Comparison of ENCODE assay signal across 9 mouse cellular contexts in genomic region chr1:74239162-74239561, GRCm38 (mm10). TPM values are rescaled to one million over a fixed set of nuclear protein-coding genes. Genes with fewer than 3 reads are reported as not detected.
DNase-seq lines count a peak whose midpoint lies in the region; ATAC-seq and TF ChIP-seq lines count a peak whose summit lies in the region.
"Had no signal": no experiment of that assay in that cellular context is flagged by ENCODE, and none has a peak within 500 bp of the region (broad histone marks: within the 10 kb centered on the region; RNA-seq: fewer than 3 reads in every experiment).

No protein-coding gene starts in this region.

- H3K9ac ChIP-seq in kidney, postnatal 0 days (ENCODE audit: low read depth, low read length), result no peak overlapping the region
- no peak overlapping the region for H3K9ac ChIP-seq in midbrain, postnatal 0 days (replicated peaks; ENCODE audit: low read length, poor library complexity, severe bottlenecking)

- no peak overlapping the region for H3K4me3 ChIP-seq in kidney, postnatal 0 days (replicated peaks; ENCODE audit: low read depth, low read length)
- H3K4me3 ChIP-seq in midbrain, postnatal 0 days (ENCODE audit: low read depth, low read length), result no peak overlapping the region

- H3K27ac ChIP-seq in kidney, postnatal 0 days, result 0 out of 2 replicates have a peak overlapping the region, but pooled peaks have one; percentile 3
- no peak overlapping the region for H3K27ac ChIP-seq in midbrain, postnatal 0 days (ENCODE audit: low read depth, low read length)

- H3K9me3 ChIP-seq in kidney, postnatal 0 days (replicated peaks; ENCODE audit: low read length), result no peaks in the 10 kb centered on the region
- H3K9me3 ChIP-seq in midbrain, postnatal 0 days (ENCODE audit: low read length), result no peaks in the 10 kb centered on the region

- DNase-seq in kidney, postnatal 0 days (ENCODE audit: low spot score), result no peak
- no peak for DNase-seq in kidney, postnatal 4 days
- peak; percentile 30 for DNase-seq in T-cell, adult 2 months (ENCODE audit: low spot score)
- DNase-seq in induced T-regulatory cell, adult 2 months (ENCODE audit: low read depth), result peak; percentile 70
- DNase-seq in midbrain, postnatal 0 days (ENCODE audit: low spot score), result no peak
- no peak for DNase-seq in frontal cortex, postnatal 25 days (ENCODE audit: low spot score in 2 of 2)
- no peak for DNase-seq in urinary bladder, postnatal 4 days (ENCODE audit: low spot score in 2 of 2)

- H3K4me1 ChIP-seq in kidney, postnatal 0 days (replicated peaks; ENCODE audit: insufficient read depth, low read length), result peaks cover 37% of the 10 kb centered on the region
- H3K4me1 ChIP-seq in midbrain, postnatal 0 days (ENCODE audit: insufficient read depth, low read length), result peaks cover 23% of the 10 kb centered on the region

- no peaks in the 10 kb centered on the region for H3K27me3 ChIP-seq in kidney, postnatal 0 days (ENCODE audit: insufficient read depth, low read length)
- no peaks in the 10 kb centered on the region for H3K27me3 ChIP-seq in midbrain, postnatal 0 days (ENCODE audit: insufficient read depth, low read length)

- ATAC-seq in kidney, postnatal 0 days (replicated peaks; ENCODE audit: low FRiP score, low read depth), result no peak
- ATAC-seq in midbrain, postnatal 0 days (ENCODE audit: low FRiP score), result no peak
- ATAC-seq in cerebellum, adult (ENCODE audit: insufficient number of reproducible peaks, low FRiP score, low TSS enrichment), result no peak

- WGBS in kidney, postnatal 0 days, result 61% methylated on average over 7 of the region's 7 CpGs
- 56% methylated on average over 7 of the region's 7 CpGs for WGBS in midbrain, postnatal 0 days

- no peak for TF ChIP-seq CTCF in kidney, postnatal 0 days (IDR thresholded peaks at IDR 0.05; ENCODE audit: low read depth)
- no peak for TF ChIP-seq CTCF in midbrain, postnatal 0 days (IDR thresholded peaks at IDR 0.05)

- peak overlapping the region; percentile 60 for H3K4me2 ChIP-seq in kidney, postnatal 0 days (ENCODE audit: low read length)
- peak overlapping the region; percentile 18; the same call in 1 of the 2 replicates for H3K4me2 ChIP-seq in midbrain, postnatal 0 days (ENCODE audit: low read depth, low read length, poor library complexity, severe bottlenecking)

- H3K36me3 ChIP-seq in kidney, postnatal 0 days (ENCODE audit: insufficient read depth, low read length), result no peaks in the 10 kb centered on the region
- no peaks in the 10 kb centered on the region for H3K36me3 ChIP-seq in midbrain, postnatal 0 days (ENCODE audit: insufficient read depth, low read length)

RNA-seq across cellular contexts. Expression of gene Arpc2, which starts 3.3 kb away (rescaled TPM):
- 487 TPM in 2 replicates for polyA plus RNA-seq in kidney, postnatal 0 days (2015; fragmentation: Nextera tagmentation; extraction: Ambion mirVana)
- 149 and 183 TPM in 2 replicates for total RNA-seq in midbrain, postnatal 0 days (2014; rRNA removed)
- 442 and 464 TPM in 2 replicates for polyA plus RNA-seq in midbrain, postnatal 0 days (2015; fragmentation: Nextera tagmentation; extraction: Ambion mirVana)

RNA-seq across cellular contexts. Expression of gene Gpbar1, which starts 39.2 kb away (rescaled TPM):
- polyA plus RNA-seq in kidney, postnatal 0 days (2015; fragmentation: Nextera tagmentation; extraction: Ambion mirVana), result 1.0 and 1.7 TPM in 2 replicates
- 0.52 TPM in 1 of 2 replicates, not detected in the other for total RNA-seq in midbrain, postnatal 0 days (2014; rRNA removed)
- 0.16 TPM in 1 of 2 replicates, not detected in the other for polyA plus RNA-seq in midbrain, postnatal 0 days (2015; fragmentation: Nextera tagmentation; extraction: Ambion mirVana)
- total RNA-seq: left cerebral cortex, postnatal 36 days had no signal

RNA-seq across cellular contexts. Expression of gene Cxcr1, which starts 44.7 kb away (rescaled TPM):
- polyA plus RNA-seq in kidney, postnatal 0 days (2015; fragmentation: Nextera tagmentation; extraction: Ambion mirVana), result not detected in 2 replicates
- total RNA-seq in midbrain, postnatal 0 days (2014; rRNA removed), result not detected in 2 replicates
- not detected in 2 replicates for polyA plus RNA-seq in midbrain, postnatal 0 days (2015; fragmentation: Nextera tagmentation; extraction: Ambion mirVana)
- total RNA-seq: left cerebral cortex, postnatal 36 days had no signal

RNA-seq across cellular contexts. Expression of gene Aamp, which starts 45.4 kb away (rescaled TPM):
- 248 and 264 TPM in 2 replicates for polyA plus RNA-seq in kidney, postnatal 0 days (2015; fragmentation: Nextera tagmentation; extraction: Ambion mirVana)
- total RNA-seq in midbrain, postnatal 0 days (2014; rRNA removed), result 139 and 148 TPM in 2 replicates
- polyA plus RNA-seq in midbrain, postnatal 0 days (2015; fragmentation: Nextera tagmentation; extraction: Ambion mirVana), result 203 and 216 TPM in 2 replicates

RNA-seq across cellular contexts. Expression of gene Pnkd, which starts 45.6 kb away (rescaled TPM):
- polyA plus RNA-seq in kidney, postnatal 0 days (2015; fragmentation: Nextera tagmentation; extraction: Ambion mirVana), result 162 and 169 TPM in 2 replicates
- 101 and 116 TPM in 2 replicates for total RNA-seq in midbrain, postnatal 0 days (2014; rRNA removed)
- 135 and 140 TPM in 2 replicates for polyA plus RNA-seq in midbrain, postnatal 0 days (2015; fragmentation: Nextera tagmentation; extraction: Ambion mirVana)

Comparison
In these comparisons a context has a peak if more than half of its experiments do, and no peak if none do; other contexts are left out.
1. DNase-seq: peak in T-cell, adult 2 months (single experiment) and induced T-regulatory cell, adult 2 months (single experiment); none in kidney, postnatal 0 days (single experiment), kidney, postnatal 4 days (0 of 2), midbrain, postnatal 0 days (single experiment), frontal cortex, postnatal 25 days (0 of 2) and urinary bladder, postnatal 4 days (0 of 2).